Mouse (Mus musculus): ENCODE results near the gene Fance. TPM values are rescaled to one million over a fixed set of nuclear protein-coding genes. Genes with fewer than 3 reads are reported as not detected.

Gene Fance
- total and polyA plus RNA-seq, 2 experiments from 2014 or later = 13.8 to 14.1 TPM

GRCm38 (mm10) chr17:28291346-28291745 is 22.0 kb upstream of the Fance start:
- Histone ChIP-seq H3K36me3 (replicated peaks; ENCODE audit: control insufficient read depth, insufficient read depth, low read length) (no peaks in the 10 kb centered on the region), H3K27me3 (ENCODE audit: control insufficient read depth, insufficient read depth, low read length) (no peaks in the 10 kb centered on the region), H3K27ac (ENCODE audit: low read depth) (no peak overlapping the region), H3K9ac (replicated peaks; ENCODE audit: low read depth, low read length) (no peak overlapping the region), H3K4me1 (ENCODE audit: control insufficient read depth, insufficient read depth) (no peaks in the 10 kb centered on the region), H3K4me3 (ENCODE audit: low read depth, low read length) (no peak overlapping the region), H3K9me3 (replicated peaks; ENCODE audit: control insufficient read depth, low read length) (no peaks in the 10 kb centered on the region), H3K4me2 (ENCODE audit: low read depth, low read length) (no peak overlapping the region)
- DNase-seq (ENCODE audit: low spot score) (no peak), ATAC-seq (ENCODE audit: insufficient read depth, low read depth) (no peak)
- TF ChIP-seq CTCF (IDR thresholded peaks at IDR 0.05; ENCODE audit: low read depth) (no peak), EP300 (IDR thresholded peaks at IDR 0.05; ENCODE audit: low read depth) (no peak)
- 76% methylated on average over 7 of the region's 7 CpGs for WGBS

- no peak overlapping the region for H3K27ac ChIP-seq (ENCODE audit: low read depth)
- H3K4me1 ChIP-seq (ENCODE audit: control insufficient read depth, insufficient read depth) = no peaks in the 10 kb centered on the region
- H3K4me3 ChIP-seq (ENCODE audit: low read depth, low read length) = no peak overlapping the region
- H3K27me3 ChIP-seq (ENCODE audit: control insufficient read depth, insufficient read depth, low read length) = no peaks in the 10 kb centered on the region
- H3K9me3 ChIP-seq (replicated peaks; ENCODE audit: control insufficient read depth, low read length) = no peaks in the 10 kb centered on the region
- no peak overlapping the region for H3K9ac ChIP-seq (replicated peaks; ENCODE audit: low read depth, low read length)
- H3K36me3 ChIP-seq (replicated peaks; ENCODE audit: control insufficient read depth, insufficient read depth, low read length) = peaks cover 15% of the 10 kb centered on the region
- no peak for DNase-seq (ENCODE audit: low spot score)
- WGBS = 63% methylated on average over 4 of the region's 4 CpGs
- ATAC-seq (ENCODE audit: insufficient read depth, low read depth) = no peak
- no peak overlapping the region for H3K4me2 ChIP-seq (ENCODE audit: low read depth, low read length)
- no peak for TF ChIP-seq CTCF (IDR thresholded peaks at IDR 0.05; ENCODE audit: low read depth)
- TF ChIP-seq EP300 (IDR thresholded peaks at IDR 0.05; ENCODE audit: low read depth) = no peak
Measured at GRCm38 (mm10) chr17:28293716-28294115, 19.6 kb upstream of the Fance start.

- DNase-seq (ENCODE audit: low spot score) (no peak), ATAC-seq (ENCODE audit: insufficient read depth, low read depth) (no peak)
- Histone ChIP-seq H3K4me3 (ENCODE audit: low read depth, low read length) (no peak overlapping the region), H3K9me3 (replicated peaks; ENCODE audit: control insufficient read depth, low read length) (no peaks in the 10 kb centered on the region), H3K4me1 (ENCODE audit: control insufficient read depth, insufficient read depth) (no peaks in the 10 kb centered on the region), H3K9ac (replicated peaks; ENCODE audit: low read depth, low read length) (no peak overlapping the region), H3K27me3 (ENCODE audit: control insufficient read depth, insufficient read depth, low read length) (no peaks in the 10 kb centered on the region), H3K36me3 (replicated peaks; ENCODE audit: control insufficient read depth, insufficient read depth, low read length) (peaks cover 24% of the 10 kb centered on the region), H3K27ac (ENCODE audit: low read depth) (no peak overlapping the region), H3K4me2 (ENCODE audit: low read depth, low read length) (no peak overlapping the region)
- WGBS = 70% methylated on average over 17 of the region's 17 CpGs
- TF ChIP-seq CTCF (IDR thresholded peaks at IDR 0.05; ENCODE audit: low read depth) = no peak
Measured at GRCm38 (mm10) chr17:28294449-28295333, 18.6 kb upstream of the Fance start.

DNA sequence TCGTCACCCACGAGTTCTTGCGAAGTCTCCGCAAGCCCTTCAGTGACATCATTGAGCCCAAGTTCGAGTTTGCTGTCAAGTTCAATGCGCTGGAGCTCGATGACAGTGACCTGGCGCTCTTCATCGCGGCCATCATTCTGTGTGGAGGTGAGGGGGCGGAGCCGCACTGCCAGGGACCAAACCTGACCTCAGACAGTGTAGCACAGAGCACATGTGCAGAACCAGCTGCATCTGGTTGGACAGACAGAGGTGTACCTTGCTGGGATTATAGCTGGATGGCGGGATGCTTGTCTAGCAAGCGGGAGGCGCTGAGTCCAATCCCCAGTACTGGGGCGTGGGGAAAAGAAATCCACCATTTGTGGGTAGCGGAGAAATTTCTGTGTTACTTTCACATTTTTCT is 14.4 kb upstream of the Fance start:
- ATAC-seq (ENCODE audit: insufficient read depth, low read depth) (no peak), DNase-seq (ENCODE audit: low spot score) (no peak)
- Histone ChIP-seq H3K4me1 (ENCODE audit: control insufficient read depth, insufficient read depth) (no peaks in the 10 kb centered on the region), H3K36me3 (replicated peaks; ENCODE audit: control insufficient read depth, insufficient read depth, low read length) (peaks cover 33% of the 10 kb centered on the region), H3K4me2 (ENCODE audit: low read depth, low read length) (no peak overlapping the region), H3K4me3 (ENCODE audit: low read depth, low read length) (no peak overlapping the region), H3K27me3 (ENCODE audit: control insufficient read depth, insufficient read depth, low read length) (no peaks in the 10 kb centered on the region), H3K9me3 (replicated peaks; ENCODE audit: control insufficient read depth, low read length) (no peaks in the 10 kb centered on the region), H3K27ac (ENCODE audit: low read depth) (no peak overlapping the region), H3K9ac (replicated peaks; ENCODE audit: low read depth, low read length) (no peak overlapping the region)
- no peak for TF ChIP-seq CTCF (IDR thresholded peaks at IDR 0.05; ENCODE audit: low read depth)
- no peak for TF ChIP-seq EP300 (IDR thresholded peaks at IDR 0.05; ENCODE audit: low read depth)
- 95% methylated on average over 17 of the region's 17 CpGs for WGBS

GRCm38 (mm10) chr17:28299669-28300320 is 13.5 kb upstream of the Fance start:
- Histone ChIP-seq H3K27ac (ENCODE audit: low read depth) (no peak overlapping the region), H3K4me2 (ENCODE audit: low read depth, low read length) (no peak overlapping the region), H3K4me3 (ENCODE audit: low read depth, low read length) (no peak overlapping the region), H3K36me3 (replicated peaks; ENCODE audit: control insufficient read depth, insufficient read depth, low read length) (peaks cover 33% of the 10 kb centered on the region), H3K9ac (replicated peaks; ENCODE audit: low read depth, low read length) (no peak overlapping the region), H3K4me1 (ENCODE audit: control insufficient read depth, insufficient read depth) (no peaks in the 10 kb centered on the region), H3K27me3 (ENCODE audit: control insufficient read depth, insufficient read depth, low read length) (no peaks in the 10 kb centered on the region), H3K9me3 (replicated peaks; ENCODE audit: control insufficient read depth, low read length) (no peaks in the 10 kb centered on the region)
- 55% methylated on average over 11 of the region's 11 CpGs for WGBS
- no peak for TF ChIP-seq EP300 (IDR thresholded peaks at IDR 0.05; ENCODE audit: low read depth)
- TF ChIP-seq CTCF (IDR thresholded peaks at IDR 0.05; ENCODE audit: low read depth) = no peak
- DNase-seq (ENCODE audit: low spot score) (no peak), ATAC-seq (ENCODE audit: insufficient read depth, low read depth) (no peak)
